Mouse (Mus musculus) lung, postnatal 10 days (tissue): ENCODE measurements at regions not wholly inside any gene's neighbourhood (a gene's known extent, or its start where the extent isn't known, plus 50 kb on each side); places are given as distances from the start of the nearest gene placed in this dataset.

ENCODE experiments used
- DNase-seq: peaks from one replicate; pipeline ENCODE4 v3.0.0; 2021

GRCm38 (mm10) chr16:90666271-90666986 lies 60.8 kb downstream of the Mis18a start:
- DNase-seq: no peak

- DNase-seq: no peak
Observed at GRCm38 (mm10) chr16:90664086-90664485, 63.1 kb downstream of the Mis18a start.

- DNase-seq: no peak
Observed at GRCm38 (mm10) chr16:90658050-90658449, 69.2 kb downstream of the Mis18a start.

GRCm38 (mm10) chr16:90657027-90657426 lies 70.2 kb downstream of the Mis18a start:
- no peak for DNase-seq

GRCm38 (mm10) chr16:90656571-90657011 lies 70.6 kb downstream of the Mis18a start:
- DNase-seq: peak; percentile 16

GRCm38 (mm10) chr16:90654853-90655252 lies 72.4 kb downstream of the Mis18a start:
- DNase-seq: no peak

- DNase-seq: no peak
Observed at GRCm38 (mm10) chr16:90652821-90653220, 74.4 kb downstream of the Mis18a start.

- DNase-seq: no peak
Observed at GRCm38 (mm10) chr16:90648161-90648560, 79.0 kb downstream of the Mis18a start.

- no peak for DNase-seq
Observed at GRCm38 (mm10) chr16:90642671-90643070, 84.5 kb downstream of the Mis18a start.

GRCm38 (mm10) chr16:90635216-90635615 lies 92.0 kb downstream of the Mis18a start:
- DNase-seq: no peak

- peak; percentile 36 for DNase-seq
Observed at GRCm38 (mm10) chr16:90629976-90630375, 97.2 kb downstream of the Mis18a start.

GRCm38 (mm10) chr16:90629121-90629930 lies 97.9 kb downstream of the Mis18a start:
- peak; percentile 25 for DNase-seq

- DNase-seq: peak; percentile 25
Observed at GRCm38 (mm10) chr16:90628605-90629120, 98.5 kb downstream of the Mis18a start.

- DNase-seq: peak; percentile 45
Observed at GRCm38 (mm10) chr16:90626035-90626670, 101.1 kb downstream of the Mis18a start.

- DNase-seq: peak; percentile 69
Observed at GRCm38 (mm10) chr16:90625301-90626034, 101.7 kb downstream of the Mis18a start.

GRCm38 (mm10) chr16:90624039-90624625 lies 103.1 kb downstream of the Mis18a start:
- DNase-seq: peak; percentile 96

GRCm38 (mm10) chr16:90622677-90623225 lies 104.5 kb downstream of the Mis18a start:
- DNase-seq: no peak

- DNase-seq: peak; percentile 27
Observed at GRCm38 (mm10) chr16:90621761-90622411, 105.3 kb downstream of the Mis18a start.

- peak; percentile 73 for DNase-seq
Observed at GRCm38 (mm10) chr16:90619565-90620311, 107.5 kb downstream of the Mis18a start.

GRCm38 (mm10) chr16:90615791-90616190 lies 111.4 kb downstream of the Mis18a start:
- no peak for DNase-seq

- DNase-seq: no peak
Observed at GRCm38 (mm10) chr16:90614137-90614536, 113.1 kb downstream of the Mis18a start.
